Mouse (Mus musculus): ENCODE results near the gene Hoxc8. TPM values are rescaled to one million over a fixed set of nuclear protein-coding genes. Genes with fewer than 3 reads are reported as not detected.

The Hoxc8 gene
- 0.19 and 0.20 TPM in 2 replicates for polyA plus RNA-seq (2015; fragmentation: Nextera tagmentation; extraction: Ambion mirVana)

DNA sequence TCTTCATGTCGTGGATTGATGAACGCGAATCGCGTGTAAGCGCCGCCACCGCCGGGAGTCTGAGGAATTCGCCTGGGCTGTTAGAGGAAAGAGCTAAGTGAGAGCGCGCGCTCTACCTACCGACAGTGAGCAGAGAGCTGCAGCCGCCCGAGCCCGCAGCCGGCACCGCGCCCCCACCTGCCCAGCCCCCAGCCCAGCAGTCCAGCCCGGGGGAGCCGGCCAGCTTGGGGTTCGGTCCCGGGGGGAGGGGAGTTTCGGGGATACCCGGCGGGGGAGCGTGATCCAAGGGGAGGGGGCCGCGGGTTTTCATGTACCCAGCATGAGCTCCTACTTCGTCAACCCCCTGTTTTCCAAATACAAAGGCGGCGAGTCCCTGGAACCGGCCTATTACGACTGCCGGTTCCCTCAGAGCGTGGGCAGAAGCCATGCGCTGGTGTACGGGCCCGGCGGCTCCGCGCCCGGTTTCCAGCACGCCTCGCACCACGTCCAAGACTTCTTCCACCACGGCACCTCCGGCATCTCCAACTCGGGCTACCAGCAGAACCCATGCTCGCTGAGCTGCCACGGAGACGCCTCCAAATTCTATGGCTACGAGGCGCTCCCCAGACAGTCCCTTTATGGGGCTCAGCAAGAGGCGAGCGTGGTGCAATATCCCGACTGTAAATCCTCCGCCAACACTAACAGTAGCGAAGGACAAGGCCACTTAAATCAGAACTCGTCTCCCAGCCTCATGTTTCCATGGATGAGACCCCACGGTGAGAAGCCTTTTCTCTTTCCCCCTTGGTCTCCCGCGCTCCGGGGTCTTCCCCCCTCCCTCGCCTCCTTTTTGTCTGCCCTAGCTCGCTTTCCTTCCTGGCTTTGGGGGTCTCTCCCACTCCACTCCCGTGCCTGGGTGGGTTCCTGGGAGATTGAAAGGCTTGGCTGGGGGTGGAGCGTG, at the start of gene Hoxc8:
Gene Hoxc8 (plus strand): TSS at position 147 of the 937 bp plus-strand sequence.
- H3K4me3 ChIP-seq (replicated peaks) = no peak within 1 kb of the TSS
- no peak within 1 kb of the TSS for H3K9ac ChIP-seq
- 3% methylated on average over 69 of the region's 69 CpGs for WGBS (ENCODE audit: insufficient replicate concordance)
- no peak within 1 kb of the TSS for H3K4me2 ChIP-seq
- DNase-seq (no peak), ATAC-seq (ENCODE audit: low read depth) (no peak)
- H3K27ac ChIP-seq = no peak within 1 kb of the TSS
- no peaks in the 10 kb centered on the region for H3K9me3 ChIP-seq (replicated peaks)
- no peaks in the 10 kb centered on the region for H3K4me1 ChIP-seq (replicated peaks)
- no peaks in the 10 kb centered on the region for H3K36me3 ChIP-seq
- H3K27me3 ChIP-seq = peaks cover 98% of the 10 kb centered on the region

DNA sequence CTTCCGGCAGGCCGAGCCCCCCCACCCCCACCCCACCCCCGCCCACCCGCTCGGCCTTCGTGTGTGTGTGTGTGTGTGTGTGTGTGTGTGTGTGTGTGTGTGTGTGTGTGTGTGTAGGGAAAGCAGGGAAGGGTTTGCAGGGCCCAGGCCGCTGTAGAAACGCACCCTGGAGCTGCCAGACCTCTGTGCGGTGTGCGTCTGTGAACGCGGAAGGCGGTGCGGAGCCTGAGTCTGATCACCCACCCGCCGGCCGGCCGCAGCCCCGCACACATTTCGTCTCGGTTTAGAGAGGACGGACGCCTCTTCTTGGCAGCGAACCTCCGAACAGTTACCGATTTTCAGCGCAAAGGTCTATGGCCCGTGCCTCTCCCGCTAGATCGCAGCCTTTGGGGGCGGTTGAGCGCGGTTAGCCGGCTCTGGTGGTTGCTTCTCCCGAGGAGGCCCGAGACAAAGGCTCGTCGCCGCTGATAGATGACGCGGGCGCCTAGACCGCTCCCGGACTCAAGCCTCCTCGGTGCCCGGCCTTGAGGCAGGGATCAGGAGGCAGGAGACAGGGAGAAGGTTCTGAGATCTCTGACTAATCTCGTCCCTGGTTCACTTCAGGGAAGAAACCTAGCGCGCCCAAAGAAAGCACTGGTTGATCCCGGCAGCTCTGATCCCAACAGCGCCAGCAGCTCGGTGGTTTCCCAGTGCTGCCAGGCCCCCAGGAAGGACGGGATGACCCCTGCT, 47.5 kb upstream of the Hoxc8 start:
- Histone ChIP-seq H3K4me2 (no peak overlapping the region), H3K27me3 (peaks cover 100% of the 10 kb centered on the region), H3K4me3 (replicated peaks) (no peak overlapping the region), H3K4me1 (replicated peaks) (no peaks in the 10 kb centered on the region), H3K9ac (no peak overlapping the region), H3K27ac (no peak overlapping the region), H3K36me3 (no peaks in the 10 kb centered on the region), H3K9me3 (replicated peaks) (no peaks in the 10 kb centered on the region)
- DNase-seq = no peak
- no peak for ATAC-seq (ENCODE audit: low read depth)
- 1% methylated on average over 52 of the region's 53 CpGs for WGBS (ENCODE audit: insufficient replicate concordance)

DNA sequence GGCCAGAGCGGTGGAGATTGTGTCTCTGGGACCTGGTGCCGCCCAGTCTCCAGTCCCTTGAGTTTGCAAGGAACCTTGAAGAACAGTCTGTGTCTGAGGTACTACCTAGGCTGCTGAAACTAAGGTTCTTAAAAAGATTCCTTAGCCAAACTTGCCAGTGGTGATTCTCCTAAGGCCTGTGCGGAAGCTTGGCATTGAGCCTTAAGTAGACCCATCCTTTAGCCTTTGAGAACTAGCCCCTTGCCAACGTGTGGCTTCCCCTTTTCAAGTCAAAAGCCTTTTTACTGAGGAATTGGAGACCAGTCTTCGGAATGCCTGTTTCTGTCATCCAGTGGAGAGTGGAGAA, 47.0 kb upstream of the Hoxc8 start:
- ATAC-seq (ENCODE audit: low read depth) = no peak
- H3K27ac ChIP-seq = no peak overlapping the region
- H3K4me1 ChIP-seq (replicated peaks) = no peaks in the 10 kb centered on the region
- no peak overlapping the region for H3K4me2 ChIP-seq
- no peak for DNase-seq
- no peak overlapping the region for H3K9ac ChIP-seq
- no peaks in the 10 kb centered on the region for H3K9me3 ChIP-seq (replicated peaks)
- no peak overlapping the region for H3K4me3 ChIP-seq (replicated peaks)
- WGBS (ENCODE audit: insufficient replicate concordance) = 4% methylated on average over 5 of the region's 5 CpGs
- peaks cover 100% of the 10 kb centered on the region for H3K27me3 ChIP-seq
- H3K36me3 ChIP-seq = no peaks in the 10 kb centered on the region

DNA sequence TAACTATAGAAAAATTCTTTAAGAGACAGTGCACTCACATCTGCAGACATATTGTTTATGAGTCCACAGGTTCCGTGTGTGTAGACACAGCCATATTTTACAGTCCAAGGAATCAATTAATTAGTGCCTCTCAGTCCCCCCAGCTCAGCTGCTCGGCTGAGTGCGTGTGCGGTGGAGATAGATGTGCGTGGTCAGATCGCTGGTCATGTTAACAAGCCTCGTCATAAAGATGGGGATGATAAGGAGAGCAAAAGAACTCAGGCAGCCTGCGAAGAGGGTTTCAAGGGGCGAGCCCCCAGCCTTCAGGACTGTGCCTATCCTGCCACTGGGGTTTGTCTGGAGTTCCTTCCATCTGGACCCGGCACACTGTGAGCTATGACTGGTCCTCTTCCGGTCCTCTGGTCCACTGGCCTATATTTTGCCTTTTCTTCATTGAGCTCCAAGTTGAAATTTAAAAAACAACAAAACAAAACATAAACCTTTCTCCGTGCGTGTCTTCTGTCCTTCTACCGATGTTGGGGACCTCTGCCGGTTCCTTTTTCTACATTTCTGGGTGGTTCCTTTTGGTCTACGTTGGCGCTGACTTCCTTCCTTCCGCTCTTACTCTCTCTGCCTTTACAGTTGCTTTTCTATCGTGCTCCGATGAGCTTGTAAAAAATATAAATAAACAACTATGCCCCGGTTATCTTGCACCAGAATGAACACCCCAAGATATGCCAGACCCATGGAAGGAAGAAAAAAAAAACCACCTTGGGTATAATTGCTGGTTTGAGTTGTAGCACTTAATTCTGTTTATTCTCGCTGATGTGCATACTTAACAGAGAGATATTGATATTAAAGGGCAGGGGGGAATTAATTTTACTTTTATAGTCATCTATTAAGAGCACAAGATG, 45.0 kb upstream of the Hoxc8 start:
- Histone ChIP-seq H3K4me2 (no peak overlapping the region), H3K9ac (no peak overlapping the region), H3K27me3 (peaks cover 100% of the 10 kb centered on the region), H3K36me3 (no peaks in the 10 kb centered on the region), H3K4me1 (replicated peaks) (no peaks in the 10 kb centered on the region), H3K27ac (no peak overlapping the region), H3K4me3 (replicated peaks) (no peak overlapping the region), H3K9me3 (replicated peaks) (no peaks in the 10 kb centered on the region)
- DNase-seq (no peak), ATAC-seq (ENCODE audit: low read depth) (no peak)
- 7% methylated on average over 22 of the region's 22 CpGs for WGBS (ENCODE audit: insufficient replicate concordance)

DNA sequence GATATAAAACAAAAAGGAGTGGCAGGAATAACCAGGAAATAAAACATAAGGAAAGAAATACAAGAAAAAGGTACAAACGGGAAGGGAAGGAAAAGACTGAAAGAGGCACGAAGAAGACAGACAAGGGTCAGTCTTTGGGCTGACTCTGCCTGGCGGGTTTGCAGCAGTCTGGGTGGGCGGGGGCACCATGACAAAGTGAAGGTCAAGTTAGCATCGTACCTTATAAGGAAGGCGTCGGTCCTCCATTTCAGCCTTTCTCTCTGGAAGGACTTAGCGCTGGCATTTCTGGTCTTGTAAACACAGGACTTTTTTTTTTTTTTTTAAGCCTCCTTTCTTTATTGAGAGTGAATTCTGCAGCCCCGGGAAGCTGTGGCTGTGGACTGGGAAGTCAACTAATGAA, 43.1 kb upstream of the Hoxc8 start:
- H3K4me2 ChIP-seq = no peak overlapping the region
- no peaks in the 10 kb centered on the region for H3K36me3 ChIP-seq
- ATAC-seq (ENCODE audit: low read depth) (no peak), DNase-seq (no peak)
- no peak overlapping the region for H3K27ac ChIP-seq
- peaks cover 100% of the 10 kb centered on the region for H3K27me3 ChIP-seq
- WGBS (ENCODE audit: insufficient replicate concordance) = 2% methylated on average over 9 of the region's 9 CpGs
- H3K4me1 ChIP-seq (replicated peaks) = no peaks in the 10 kb centered on the region
- no peak overlapping the region for H3K4me3 ChIP-seq (replicated peaks)
- no peaks in the 10 kb centered on the region for H3K9me3 ChIP-seq (replicated peaks)
- no peak overlapping the region for H3K9ac ChIP-seq

DNA sequence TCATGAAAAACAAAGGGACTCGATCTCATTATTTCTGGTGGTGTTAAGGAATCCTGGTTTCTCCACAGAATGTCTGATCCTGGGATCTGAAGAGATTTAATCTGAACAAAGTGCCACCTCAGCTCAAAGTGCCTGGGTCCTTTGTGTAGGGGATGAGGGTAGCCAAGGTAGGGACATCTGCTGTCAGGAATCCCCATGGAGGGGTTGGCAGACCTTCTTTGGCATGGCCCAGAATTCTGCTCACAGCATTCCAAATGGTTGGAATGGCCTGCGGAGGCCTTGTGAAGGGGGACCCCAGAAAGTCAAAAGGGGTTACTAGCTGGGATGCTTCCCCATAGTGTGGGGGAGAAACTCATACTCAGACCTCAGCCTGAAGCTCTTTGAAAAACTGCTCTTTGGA, 41.6 kb upstream of the Hoxc8 start:
- ATAC-seq (ENCODE audit: low read depth) (no peak), DNase-seq (no peak)
- H3K4me2 ChIP-seq = no peak overlapping the region
- WGBS (ENCODE audit: insufficient replicate concordance) = 8% methylated on average over 2 of the region's 2 CpGs
- H3K4me1 ChIP-seq (replicated peaks) = no peaks in the 10 kb centered on the region
- H3K9me3 ChIP-seq (replicated peaks) = no peaks in the 10 kb centered on the region
- no peak overlapping the region for H3K9ac ChIP-seq
- H3K27me3 ChIP-seq = peaks cover 100% of the 10 kb centered on the region
- no peaks in the 10 kb centered on the region for H3K36me3 ChIP-seq
- H3K27ac ChIP-seq = no peak overlapping the region
- H3K4me3 ChIP-seq (replicated peaks) = no peak overlapping the region

DNA sequence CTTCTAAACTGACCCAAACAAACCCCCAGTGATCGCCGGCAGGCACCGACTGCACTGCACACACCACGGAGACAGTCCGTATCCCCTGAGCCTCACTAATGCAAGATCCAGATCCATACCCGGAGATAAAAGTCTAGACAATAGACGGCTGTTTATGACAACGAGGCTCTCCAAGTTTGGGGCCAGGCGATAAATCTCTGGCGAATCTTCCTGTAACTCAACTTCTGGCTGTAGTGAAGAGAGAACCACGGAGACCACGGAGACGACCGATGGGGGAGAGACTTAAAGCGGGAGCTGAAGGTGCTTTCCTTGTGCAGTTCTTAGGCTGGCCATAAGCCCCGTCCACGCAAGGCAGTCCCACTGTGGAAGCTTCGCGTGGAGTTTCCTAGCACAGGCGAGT, 40.7 kb upstream of the Hoxc8 start:
- H3K4me1 ChIP-seq (replicated peaks) = no peaks in the 10 kb centered on the region
- WGBS (ENCODE audit: insufficient replicate concordance) = 2% methylated on average over 20 of the region's 20 CpGs
- no peak for DNase-seq

DNA sequence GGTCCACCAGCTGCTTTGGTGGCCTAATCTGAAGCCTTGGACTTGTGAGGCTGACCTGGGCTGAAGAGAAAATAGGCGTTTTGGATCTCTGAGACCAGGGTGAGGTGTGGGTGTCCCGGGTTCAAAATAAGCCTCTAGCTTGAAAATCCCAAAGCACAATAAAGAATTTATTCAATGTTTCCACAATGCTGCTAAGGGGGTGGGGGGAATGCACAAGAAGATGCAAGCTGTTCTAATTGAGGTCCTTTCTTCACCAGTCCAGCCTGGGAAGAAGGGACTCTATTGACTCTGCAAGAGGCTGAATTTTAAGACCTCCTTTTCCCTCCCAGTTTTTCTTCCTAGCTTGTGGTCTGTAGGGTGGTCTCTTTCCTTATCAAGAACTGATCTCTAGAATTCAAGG, 39.5 kb upstream of the Hoxc8 start:
- Histone ChIP-seq H3K4me2 (no peak overlapping the region), H3K9me3 (replicated peaks) (no peaks in the 10 kb centered on the region), H3K36me3 (no peaks in the 10 kb centered on the region), H3K27ac (no peak overlapping the region), H3K4me3 (replicated peaks) (no peak overlapping the region), H3K9ac (no peak overlapping the region), H3K27me3 (peaks cover 100% of the 10 kb centered on the region), H3K4me1 (replicated peaks) (no peaks in the 10 kb centered on the region)
- DNase-seq (no peak), ATAC-seq (ENCODE audit: low read depth) (no peak)
- WGBS (ENCODE audit: insufficient replicate concordance) = 7% methylated on average over 2 of the region's 2 CpGs

More for the DNA sequence above, 40.7 kb upstream of the Hoxc8 start:
- Histone ChIP-seq H3K9me3 (replicated peaks) (no peaks in the 10 kb centered on the region), H3K4me2 (no peak overlapping the region), H3K36me3 (no peaks in the 10 kb centered on the region), H3K27me3 (peaks cover 100% of the 10 kb centered on the region), H3K9ac (no peak overlapping the region), H3K27ac (no peak overlapping the region), H3K4me3 (replicated peaks) (no peak overlapping the region)
- ATAC-seq (ENCODE audit: low read depth) = no peak

DNA sequence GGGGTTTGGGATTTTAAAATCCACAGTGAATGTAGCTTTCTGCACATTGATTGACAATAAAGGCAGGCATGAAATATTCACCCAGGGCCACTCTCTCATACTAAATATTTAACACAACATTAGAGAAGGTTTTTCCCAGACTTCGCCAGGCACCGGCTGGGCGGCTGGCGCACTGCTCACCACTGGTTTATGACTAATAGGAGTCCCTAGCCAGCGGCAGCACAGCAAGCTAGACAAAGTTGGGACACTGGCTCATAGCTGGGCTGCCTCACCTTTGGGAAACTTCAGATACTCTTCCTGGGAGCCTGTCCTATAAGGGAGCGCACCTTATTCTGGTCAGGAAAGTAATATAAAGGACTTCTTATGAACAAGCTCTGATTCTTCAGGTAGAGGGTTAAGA, 36.8 kb upstream of the Hoxc8 start:
- H3K36me3 ChIP-seq = no peaks in the 10 kb centered on the region
- H3K4me1 ChIP-seq (replicated peaks) = no peaks in the 10 kb centered on the region
- no peak for DNase-seq
- peaks cover 100% of the 10 kb centered on the region for H3K27me3 ChIP-seq
- H3K27ac ChIP-seq = no peak overlapping the region
- no peaks in the 10 kb centered on the region for H3K9me3 ChIP-seq (replicated peaks)
- no peak overlapping the region for H3K4me2 ChIP-seq
- H3K9ac ChIP-seq = no peak overlapping the region
- 9% methylated on average over 6 of the region's 6 CpGs for WGBS (ENCODE audit: insufficient replicate concordance)
- H3K4me3 ChIP-seq (replicated peaks) = no peak overlapping the region
- no peak for ATAC-seq (ENCODE audit: low read depth)

DNA sequence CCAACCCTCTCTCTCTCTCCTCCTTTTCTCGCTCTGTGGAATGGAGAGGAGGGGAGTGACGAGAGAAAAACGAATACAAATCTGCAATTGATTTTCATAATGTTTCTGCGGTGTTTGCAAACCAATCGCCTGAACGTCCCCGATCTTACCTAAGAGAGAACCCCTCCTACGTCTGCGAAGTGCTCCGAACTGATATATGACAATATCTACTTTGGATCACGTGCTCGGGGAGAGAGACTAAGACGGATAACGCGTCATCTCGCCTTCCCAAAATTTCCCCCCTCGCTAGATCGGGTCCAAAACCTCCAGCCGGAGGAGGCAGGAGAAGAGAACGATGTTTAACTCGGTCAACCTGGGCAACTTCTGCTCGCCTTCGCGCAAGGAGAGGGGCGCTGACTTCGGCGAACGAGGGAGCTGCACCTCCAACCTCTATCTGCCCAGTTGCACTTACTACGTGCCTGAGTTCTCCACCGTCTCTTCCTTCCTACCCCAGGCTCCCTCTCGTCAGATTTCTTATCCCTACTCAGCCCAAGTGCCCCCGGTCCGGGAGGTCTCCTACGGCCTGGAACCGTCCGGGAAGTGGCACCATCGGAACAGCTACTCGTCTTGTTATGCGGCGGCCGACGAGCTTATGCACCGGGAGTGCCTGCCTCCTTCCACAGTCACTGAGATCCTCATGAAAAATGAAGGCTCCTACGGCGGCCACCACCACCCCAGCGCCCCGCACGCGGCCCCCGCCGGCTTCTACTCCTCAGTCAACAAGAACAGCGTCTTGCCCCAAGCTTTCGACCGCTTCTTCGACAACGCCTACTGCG, 36.0 kb upstream of the Hoxc8 start, which contains the start of gene Hoxc11:
Gene Hoxc11 (plus strand): TSS at position 236 of the 815 bp plus-strand sequence.
- Histone ChIP-seq H3K4me2 (no peak within 1 kb of the TSS), H3K4me3 (replicated peaks) (no peak within 1 kb of the TSS), H3K4me1 (replicated peaks) (no peaks in the 10 kb centered on the region), H3K27ac (no peak within 1 kb of the TSS), H3K27me3 (peaks cover 99% of the 10 kb centered on the region), H3K9me3 (replicated peaks) (no peaks in the 10 kb centered on the region), H3K9ac (no peak within 1 kb of the TSS), H3K36me3 (no peaks in the 10 kb centered on the region)
- ATAC-seq (ENCODE audit: low read depth) (no peak), DNase-seq (no peak)
- 2% methylated on average over 56 of the region's 57 CpGs for WGBS (ENCODE audit: insufficient replicate concordance)
